Mouse (Mus musculus) liver, postnatal 0 days (tissue): ENCODE results near the gene Thegl.

Experiments used
- CTCF ChIP-seq: sonication (generic); IDR thresholded peaks from 2 replicates; pipeline ENCODE4 v1.5.1; 2016; ENCODE audit warnings: antibody characterized with exemption, low read depth
- EP300 ChIP-seq: IDR thresholded peaks from 2 replicates; pipeline ENCODE4 v1.6.1; 2016; ENCODE audit warnings: antibody characterized with exemption, low read depth, mild to moderate bottlenecking

DNA sequence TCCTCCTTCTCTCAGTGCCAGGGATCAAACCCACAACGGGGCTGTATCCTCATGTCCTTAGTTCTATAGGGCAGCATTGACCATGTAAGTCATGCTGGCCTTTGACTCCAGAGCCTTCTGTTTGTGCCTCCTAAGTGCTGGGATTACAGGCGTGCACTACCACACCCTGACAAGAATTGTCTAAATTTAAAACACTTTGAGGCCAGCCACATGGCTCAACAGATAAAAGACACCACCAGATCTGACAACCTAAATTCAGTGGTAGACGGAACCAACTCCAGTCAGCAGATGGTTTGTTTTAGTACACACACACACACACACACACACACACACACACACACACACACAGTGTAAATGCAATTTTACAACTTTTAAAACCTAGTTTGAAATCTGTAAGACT lies 12.2 kb downstream of the Thegl start:
- TF ChIP-seq CTCF (no peak), EP300 (peak; percentile 53; the same call in 1 of the 2 replicates)
